Mouse (Mus musculus) lung, postnatal 0 days (tissue): ENCODE data around the gene Rsf1.

ENCODE experiments used
- CTCF ChIP-seq: IDR thresholded peaks from 2 replicates; pipeline ENCODE4 v1.5.1; 2016; ENCODE audit warnings: antibody characterized with exemption, mild to moderate bottlenecking
- EP300 ChIP-seq: IDR thresholded peaks from 2 replicates; pipeline ENCODE4 v1.6.1; 2016; ENCODE audit warnings: antibody characterized with exemption, mild to moderate bottlenecking, control low read depth

DNA sequence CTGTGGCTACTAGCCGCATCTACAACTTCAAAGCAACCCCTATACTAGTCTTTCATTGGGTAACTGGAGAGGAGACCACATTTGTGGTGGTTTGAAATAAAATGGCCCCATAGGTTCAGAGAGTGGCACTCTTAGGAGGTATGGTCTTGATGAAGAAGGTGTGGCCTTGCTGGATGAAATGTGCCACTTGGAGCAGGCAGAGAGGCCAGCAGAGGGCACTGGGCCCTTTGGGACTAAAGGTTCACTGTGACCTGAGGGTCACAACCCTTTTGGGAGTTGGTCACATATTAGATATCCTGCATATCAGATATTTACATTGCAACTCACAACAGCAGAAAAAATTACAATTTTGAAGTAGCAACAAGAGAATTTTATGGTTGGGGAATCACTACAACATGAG lies 9.3 kb upstream of the Rsf1 start:
- TF ChIP-seq CTCF, result peak; percentile 58
- no peak for TF ChIP-seq EP300
